Mouse (Mus musculus) thymus, adult 2 months (tissue): ENCODE data around the gene Bmp10.

Source experiments
- CTCF ChIP-seq: fragments of 200-500 bp; IDR thresholded peaks from 2 replicates; pipeline ENCODE4 v1.5.1; 2012; ENCODE audit warnings: mild to moderate bottlenecking, control low read depth, low read length, moderate library complexity, borderline replicate concordance; ENCODE audit not compliant: control insufficient read depth, poor library complexity, insufficient read depth; ENCODE audit errors: extremely low read depth
- POLR2A ChIP-seq: fragments of 200-500 bp; IDR thresholded peaks from 2 replicates; pipeline ENCODE4 v1.6.1; 2012; ENCODE audit warnings: mild to moderate bottlenecking, low read length, control low read depth, moderate library complexity; ENCODE audit not compliant: control insufficient read depth, poor library complexity, insufficient read depth; ENCODE audit errors: extremely low read depth

- TF ChIP-seq CTCF (no peak), POLR2A (no peak)
These were observed 16.8 kb upstream of the Bmp10 start for GRCm38 (mm10) chr6:87412011-87412410.
